Mouse (Mus musculus): Measurements from ENCODE around the gene Ptpn11. TPM values are rescaled to one million over a fixed set of nuclear protein-coding genes. Genes with fewer than 3 reads are reported as not detected.

Ptpn11 gene
- 14.4 TPM for polyA plus RNA-seq (2014; fragmentation: Illumina TruSeq; extraction: RNeasy Lipid Tissue Mini Kit (QIAGEN cat#74804); ENCODE audit: low replicate concordance)

DNA sequence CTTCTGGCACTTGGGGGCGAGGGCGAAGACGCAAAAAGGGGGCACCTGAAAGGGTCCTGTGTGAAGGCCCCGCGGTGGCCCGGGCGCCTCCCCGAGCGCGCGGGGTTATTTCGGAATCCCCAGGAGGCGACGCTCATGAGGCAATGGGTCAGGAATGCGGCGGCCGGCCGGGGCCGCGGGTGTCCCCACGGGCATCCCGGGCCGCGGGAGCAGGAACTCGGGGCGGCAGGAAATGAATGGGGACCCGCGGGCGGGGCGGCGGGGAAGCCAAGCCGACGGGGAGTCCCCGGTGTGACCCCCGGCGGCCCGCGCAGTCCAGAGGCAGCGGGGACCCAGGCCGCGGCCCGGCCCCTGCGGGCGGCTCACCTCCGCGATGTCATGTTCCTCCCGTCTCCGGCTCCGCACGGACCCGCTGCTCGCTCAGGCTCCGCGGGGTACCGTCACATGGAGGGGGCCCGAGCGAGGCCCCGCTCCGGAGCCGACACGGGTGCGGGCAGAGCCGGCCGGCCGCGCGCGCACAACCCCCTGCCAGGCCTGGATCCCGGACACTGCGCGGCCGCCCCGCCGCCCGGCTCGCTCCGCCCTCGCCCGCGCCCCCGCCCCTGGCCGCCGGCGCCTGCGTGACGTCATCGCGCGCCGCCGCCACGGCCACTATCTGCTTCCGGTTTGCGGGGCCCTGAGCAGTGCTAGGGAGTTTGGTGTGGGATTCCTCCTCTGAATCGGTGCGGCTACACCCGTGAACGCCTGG is at the start of gene Ptpn11:
Gene Ptpn11, minus strand, starts transcription at position 562 of the 748 bp plus-strand sequence.

DNA sequence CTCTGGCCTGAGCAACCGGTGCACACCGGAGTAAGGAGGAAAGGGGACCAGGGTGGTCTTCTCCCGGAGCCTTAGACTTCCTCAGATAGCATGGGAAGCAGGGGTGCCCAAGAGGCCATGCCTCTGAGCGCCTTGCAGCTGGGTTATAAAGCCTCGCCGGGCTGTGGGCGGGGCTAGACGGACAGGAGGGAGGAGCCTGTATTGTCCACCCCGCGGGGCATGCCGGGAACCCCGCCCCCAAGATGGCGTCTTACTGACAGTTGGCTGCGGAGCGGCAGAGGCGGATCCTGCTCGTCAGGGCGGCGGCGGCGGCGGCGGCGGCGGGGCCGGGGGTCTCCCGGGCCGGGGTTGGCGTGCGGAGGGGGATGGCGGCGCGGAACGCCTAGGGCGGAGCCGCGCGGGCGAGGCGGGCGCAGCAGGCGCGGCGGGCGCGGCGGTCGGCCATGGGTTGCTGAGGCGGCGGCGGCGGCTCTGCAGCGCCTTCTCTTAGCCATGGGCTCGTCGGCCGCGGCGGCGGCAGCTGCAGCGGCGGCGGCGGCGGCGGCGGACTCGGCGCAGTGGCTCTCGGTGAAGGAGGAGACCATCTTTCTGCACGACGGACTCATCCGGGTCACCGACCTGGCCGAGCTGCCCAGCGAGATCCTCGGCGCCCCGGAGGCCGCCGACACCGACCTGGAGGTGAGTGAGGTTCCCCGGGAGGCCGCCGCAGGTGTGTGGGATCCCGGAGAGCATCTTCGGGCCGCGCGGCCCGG is 29.0 kb upstream of the Ptpn11 start, which contains the start of gene Hectd4:
Gene Hectd4, plus strand, starts transcription at position 240 of the 752 bp plus-strand sequence.

DNA sequence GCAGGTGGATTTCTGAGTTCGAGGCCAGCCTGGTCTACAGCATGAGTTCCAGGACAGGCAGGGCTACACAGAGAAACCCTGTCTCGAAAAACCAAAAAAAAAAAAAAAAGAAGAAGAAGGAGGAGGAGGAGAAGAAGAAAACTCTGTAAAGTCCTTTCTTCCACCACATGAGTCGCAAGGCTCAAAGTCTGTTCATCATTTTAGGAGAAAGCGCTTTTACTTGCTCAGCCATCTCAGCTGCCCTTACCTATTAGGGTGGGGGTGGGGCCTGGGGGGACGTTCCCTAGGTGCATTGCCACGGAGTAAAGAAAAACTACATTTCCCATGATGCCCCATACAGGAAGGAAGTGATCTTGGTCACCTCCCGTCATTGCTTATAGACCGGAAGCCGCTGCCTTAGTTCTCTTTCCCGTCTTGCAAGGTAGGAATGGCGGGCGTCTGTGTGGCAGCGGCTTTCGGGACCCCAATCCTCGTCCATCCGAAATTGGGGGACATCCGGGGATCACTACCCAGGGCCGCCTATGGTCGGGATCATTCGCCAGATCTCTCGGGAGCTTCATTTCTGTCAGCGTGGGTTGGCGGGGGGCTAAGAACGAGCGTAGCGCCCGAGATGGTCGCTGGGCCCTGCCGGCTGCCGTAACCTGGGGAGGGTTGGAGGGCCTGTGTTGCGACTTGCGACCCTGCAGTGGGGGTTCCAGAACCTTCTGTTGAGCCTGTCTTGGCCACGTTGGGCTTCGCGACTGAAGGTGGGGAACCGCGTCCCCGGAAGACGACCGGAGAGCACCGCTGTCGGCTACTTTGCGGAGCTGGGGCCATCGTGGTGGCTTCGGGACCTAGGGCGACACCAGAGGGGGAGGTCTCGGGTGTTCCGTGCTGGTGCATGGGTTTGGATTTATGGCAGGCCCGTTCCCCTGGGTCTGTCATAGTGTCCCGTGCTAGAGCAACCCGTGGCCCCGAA is 13.2 kb upstream of the Ptpn11 start, which contains the start of gene Rpl6:
Gene Rpl6, plus strand, starts transcription at position 350 of the 958 bp plus-strand sequence.

Other genes starting within 250 kb of the Ptpn11 start
- 0.15 TPM for gene Rph3a, start 181.3 kb downstream of the Ptpn11 start, polyA plus RNA-seq (2014; fragmentation: Illumina TruSeq; extraction: RNeasy Lipid Tissue Mini Kit (QIAGEN cat#74804); ENCODE audit: low replicate concordance)
- 109 TPM for gene Rpl6, start 13.1 kb upstream of the Ptpn11 start, polyA plus RNA-seq (2014; fragmentation: Illumina TruSeq; extraction: RNeasy Lipid Tissue Mini Kit (QIAGEN cat#74804); ENCODE audit: low replicate concordance)
- 2.2 TPM for gene Hectd4, start 28.8 kb upstream of the Ptpn11 start, polyA plus RNA-seq (2014; fragmentation: Illumina TruSeq; extraction: RNeasy Lipid Tissue Mini Kit (QIAGEN cat#74804); ENCODE audit: low replicate concordance)
- gene Trafd1, start 194.2 kb upstream of the Ptpn11 start, polyA plus RNA-seq (2014; fragmentation: Illumina TruSeq; extraction: RNeasy Lipid Tissue Mini Kit (QIAGEN cat#74804); ENCODE audit: low replicate concordance): 24.1 TPM
- 22.3 TPM for gene Naa25, start 206.5 kb upstream of the Ptpn11 start, polyA plus RNA-seq (2014; fragmentation: Illumina TruSeq; extraction: RNeasy Lipid Tissue Mini Kit (QIAGEN cat#74804); ENCODE audit: low replicate concordance)

All from small intestine, adult 10 weeks (tissue).